Mouse (Mus musculus) C2C12 (cell line): ENCODE results near the gene Fam133b. TPM values are rescaled to one million over a fixed set of nuclear protein-coding genes. Genes with fewer than 3 reads are reported as not detected.

ENCODE experiments used
- H3K27me3 ChIP-seq: one replicate; pipeline ENCODE4 v1.6.1; 2011; ENCODE audit not compliant: control insufficient read depth, insufficient read depth, insufficient read length
- H3K36me3 ChIP-seq: one replicate; pipeline ENCODE4 v1.6.1; 2011; ENCODE audit not compliant: control insufficient read depth, insufficient read depth
- H3K4me3 ChIP-seq: one replicate; pipeline ENCODE4 v1.5.1; 2011; ENCODE audit warnings: mild to moderate bottlenecking, control low read depth; ENCODE audit not compliant: poor library complexity, insufficient read depth, severe bottlenecking
- H3K79me2 ChIP-seq: one replicate; pipeline ENCODE4 v1.6.1; 2011; ENCODE audit not compliant: control insufficient read depth, insufficient read depth
- H3K79me3 ChIP-seq: one replicate; pipeline ENCODE4 v1.6.1; 2011; ENCODE audit warnings: low read depth, control low read depth
- H3ac ChIP-seq: one replicate; pipeline ENCODE3; 2011; ENCODE audit warnings: low read depth; ENCODE audit not compliant: control insufficient read depth, insufficient read length
- CEBPB ChIP-seq: IDR thresholded peaks from one replicate; pipeline ENCODE4 v1.6.1; 2011; ENCODE audit warnings: low read depth, mild to moderate bottlenecking, control low read depth, moderate library complexity
- CTCF ChIP-seq: IDR thresholded peaks from one replicate; pipeline ENCODE4 v1.5.1; 2011; ENCODE audit not compliant: control insufficient read depth, insufficient read depth, insufficient read length
- FOSL1 ChIP-seq: IDR thresholded peaks from one replicate; pipeline ENCODE4 v1.8.0; 2011; ENCODE audit warnings: mild to moderate bottlenecking, low read length; ENCODE audit not compliant: poor library complexity, insufficient read depth, severe bottlenecking
- MAX ChIP-seq: IDR thresholded peaks from one replicate; pipeline ENCODE4 v1.6.1; 2011; ENCODE audit warnings: mild to moderate bottlenecking, control low read depth
- MYOD1 ChIP-seq: IDR thresholded peaks from one replicate; pipeline ENCODE4 v1.6.1; 2011; ENCODE audit warnings: low read depth; ENCODE audit not compliant: control insufficient read depth, insufficient read length
- MYOG ChIP-seq: IDR thresholded peaks from one replicate; pipeline ENCODE4 v1.6.1; 2011; ENCODE audit not compliant: control insufficient read depth, insufficient read length; ENCODE audit errors: extremely low read depth
- USF1 ChIP-seq: IDR thresholded peaks from one replicate; pipeline ENCODE4 v1.6.1; 2011; ENCODE audit warnings: low read depth, mild to moderate bottlenecking, control low read depth, moderate library complexity
- polyA plus RNA-seq: library from polyadenylated mRNA; unstranded; fragments of >200 nt; fragmentation: generic; extraction: Trizol; gene quantifications from one replicate; pipeline ENCODE4 v1.2.1, GENCODE M21; 2012; ENCODE audit warnings: missing spikeins

The Fam133b gene
- polyA plus RNA-seq, 1 experiment: 13.3 TPM

DNA sequence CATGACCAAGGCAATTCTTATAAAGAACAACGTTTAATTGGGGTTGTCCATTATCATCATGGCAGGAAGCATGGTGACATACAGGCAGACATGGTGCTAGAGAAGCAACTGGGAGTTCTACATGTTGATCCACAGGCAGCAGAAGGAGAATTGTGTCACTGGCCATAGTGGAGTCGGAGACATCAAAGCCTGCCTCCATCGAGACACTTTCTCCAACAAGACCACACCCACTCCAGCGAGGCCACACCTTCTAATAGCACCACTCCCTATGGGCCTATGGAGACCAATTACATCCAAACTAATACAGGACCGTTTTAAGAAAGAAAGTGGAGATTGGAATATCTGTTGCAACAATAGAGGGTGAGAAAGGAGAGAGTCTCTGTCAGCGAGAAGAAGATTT lies 1.8 kb upstream of the Fam133b start:
- no peak overlapping the region for H3ac ChIP-seq
- peaks cover 19% of the 10 kb centered on the region for H3K36me3 ChIP-seq
- TF ChIP-seq FOSL1 (no peak), MAX (no peak), MYOD1 (no peak), CTCF (no peak), CEBPB (no peak), USF1 (no peak), MYOG (no peak)
- no peak overlapping the region for H3K4me3 ChIP-seq
- peaks cover 29% of the 10 kb centered on the region for H3K79me3 ChIP-seq
- peaks cover 34% of the 10 kb centered on the region for H3K79me2 ChIP-seq
- no peaks in the 10 kb centered on the region for H3K27me3 ChIP-seq

DNA sequence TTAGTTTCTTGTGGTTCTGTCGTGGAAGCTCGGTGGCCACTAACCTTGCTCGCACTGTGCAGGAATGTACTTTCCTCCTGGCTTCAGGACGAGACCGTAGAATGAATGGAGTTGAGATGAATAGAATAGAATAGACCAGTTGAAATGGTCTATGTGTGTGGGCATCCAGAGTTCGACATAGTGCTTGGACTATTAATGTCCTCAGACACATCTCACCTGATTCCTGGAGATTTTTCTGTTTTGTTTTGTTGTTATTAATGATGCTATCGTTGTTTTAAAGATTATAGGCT lies 792 bp downstream of the Fam133b start:
- H3K79me2 ChIP-seq: peaks cover 59% of the 10 kb centered on the region
- no peaks in the 10 kb centered on the region for H3K27me3 ChIP-seq
- H3K79me3 ChIP-seq: peaks cover 55% of the 10 kb centered on the region
- H3K36me3 ChIP-seq: peaks cover 22% of the 10 kb centered on the region
- H3K4me3 ChIP-seq: peak overlapping the region; percentile 87
- peak overlapping the region; percentile 91 for H3ac ChIP-seq
- no peak for TF ChIP-seq MYOG
- no peak for TF ChIP-seq CTCF
- no peak for TF ChIP-seq USF1
- TF ChIP-seq MYOD1: no peak
- no peak for TF ChIP-seq FOSL1

- H3ac ChIP-seq: no peak overlapping the region
- peaks cover 71% of the 10 kb centered on the region for H3K79me3 ChIP-seq
- H3K36me3 ChIP-seq: peaks cover 22% of the 10 kb centered on the region
- H3K4me3 ChIP-seq: no peak overlapping the region
- TF ChIP-seq MYOD1: no peak
- no peak for TF ChIP-seq CTCF
- TF ChIP-seq USF1: no peak
- TF ChIP-seq MYOG: no peak
- no peak for TF ChIP-seq FOSL1
- no peak for TF ChIP-seq CEBPB
- no peak for TF ChIP-seq MAX
- peaks cover 77% of the 10 kb centered on the region for H3K79me2 ChIP-seq
- H3K27me3 ChIP-seq: no peaks in the 10 kb centered on the region
Observed at GRCm38 (mm10) chr5:3546226-3546625, 2.6 kb downstream of the Fam133b start.

- Histone ChIP-seq H3ac (no peak overlapping the region), H3K79me3 (peaks cover 93% of the 10 kb centered on the region), H3K36me3 (peaks cover 30% of the 10 kb centered on the region), H3K27me3 (no peaks in the 10 kb centered on the region), H3K79me2 (peaks cover 100% of the 10 kb centered on the region), H3K4me3 (no peak overlapping the region)
- TF ChIP-seq CTCF: no peak
- no peak for TF ChIP-seq MAX
- TF ChIP-seq FOSL1: no peak
- TF ChIP-seq USF1: no peak
- no peak for TF ChIP-seq CEBPB
- TF ChIP-seq MYOG: no peak
Observed at GRCm38 (mm10) chr5:3551481-3551880, 7.8 kb downstream of the Fam133b start.

DNA sequence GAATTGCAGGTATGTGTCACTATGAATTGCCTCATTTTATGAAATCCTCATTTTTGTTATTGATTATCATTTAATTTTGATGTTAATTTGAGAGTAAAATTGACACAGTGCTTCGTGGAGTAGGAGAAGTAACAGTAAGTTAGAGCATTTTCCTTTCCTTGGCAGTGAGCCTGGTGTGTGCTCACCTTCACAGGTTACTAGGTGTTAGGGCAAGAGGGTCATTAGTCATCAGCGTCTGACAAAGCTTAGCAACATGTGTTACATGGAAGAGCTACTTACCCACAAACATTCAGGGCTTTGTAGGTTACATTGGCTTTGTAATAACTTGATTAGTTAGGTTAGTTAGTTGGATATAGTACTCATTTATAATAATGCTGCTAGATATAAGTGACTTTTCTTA lies 10.6 kb downstream of the Fam133b start:
- Histone ChIP-seq H3ac (no peak overlapping the region), H3K36me3 (peaks cover 50% of the 10 kb centered on the region), H3K79me2 (peaks cover 82% of the 10 kb centered on the region), H3K79me3 (peaks cover 66% of the 10 kb centered on the region), H3K27me3 (no peaks in the 10 kb centered on the region), H3K4me3 (no peak overlapping the region)
- TF ChIP-seq FOSL1: no peak
- no peak for TF ChIP-seq CTCF
- no peak for TF ChIP-seq CEBPB
- no peak for TF ChIP-seq MAX
- TF ChIP-seq MYOD1: no peak
- no peak for TF ChIP-seq USF1
- no peak for TF ChIP-seq MYOG

- peaks cover 93% of the 10 kb centered on the region for H3K36me3 ChIP-seq
- no peaks in the 10 kb centered on the region for H3K79me2 ChIP-seq
- TF ChIP-seq FOSL1 (no peak), USF1 (no peak), MYOD1 (no peak), CEBPB (no peak), MAX (no peak), CTCF (no peak), MYOG (no peak)
- H3K4me3 ChIP-seq: no peak within 1 kb of the TSS
- H3K27me3 ChIP-seq: no peaks in the 10 kb centered on the region
- H3K79me3 ChIP-seq: no peaks in the 10 kb centered on the region
- no peak within 1 kb of the TSS for H3ac ChIP-seq
Observed at GRCm38 (mm10) chr5:3571266-3571665, 27.6 kb downstream of the Fam133b start, which contains the start of gene 1700109H08Rik. Gene 1700109H08Rik, plus strand, starts transcription at chr5:3571566.
